Mouse (Mus musculus) c-Kit-positive CD71-negative TER-119-negative erythroid progenitor cells, embryonic 14.5 days (primary cell): ENCODE results near the gene Homer3.

ENCODE experiments used
- DNase-seq: peaks from one replicate; pipeline ENCODE4 v3.0.0-alpha.2; 2013; ENCODE audit warnings: low read depth

The Homer3 gene

GRCm38 (mm10) chr8:70284421-70284820 is 1.8 kb downstream of the Homer3 start:
- DNase-seq: no peak

- no peak for DNase-seq
Measured at GRCm38 (mm10) chr8:70285304-70285703, 2.7 kb downstream of the Homer3 start.

GRCm38 (mm10) chr8:70286737-70287136 is 4.1 kb downstream of the Homer3 start:
- no peak for DNase-seq

GRCm38 (mm10) chr8:70293988-70294405 is 11.4 kb downstream of the Homer3 start:
- no peak for DNase-seq

- no peak for DNase-seq
Measured at GRCm38 (mm10) chr8:70300881-70301280, 18.3 kb downstream of the Homer3 start.

GRCm38 (mm10) chr8:70302358-70302890 is 19.8 kb downstream of the Homer3 start, which contains the start of the genes Ddx49 and Cope:
Gene Ddx49 (minus strand): TSS chr8:70302489.
Gene Cope (plus strand): TSS chr8:70302518.
- peak; percentile 89 for DNase-seq

GRCm38 (mm10) chr8:70302901-70303300 is 20.3 kb downstream of the Homer3 start:
- no peak for DNase-seq

- DNase-seq: peak; percentile 55
Measured at GRCm38 (mm10) chr8:70309311-70309710, 26.7 kb downstream of the Homer3 start.

- no peak for DNase-seq
Measured at GRCm38 (mm10) chr8:70313399-70313798, 30.8 kb downstream of the Homer3 start.

- DNase-seq: peak; percentile 32
Measured at GRCm38 (mm10) chr8:70315624-70316510, 33.2 kb downstream of the Homer3 start, which contains the start of gene Cers1. Gene Cers1 (plus strand): TSS chr8:70315775.

GRCm38 (mm10) chr8:70316511-70317504 is 34.2 kb downstream of the Homer3 start:
- DNase-seq: no peak

GRCm38 (mm10) chr8:70317872-70318271 is 35.2 kb downstream of the Homer3 start:
- DNase-seq: no peak

GRCm38 (mm10) chr8:70323716-70324115 is 41.1 kb downstream of the Homer3 start:
- DNase-seq: no peak

- no peak for DNase-seq
Measured at GRCm38 (mm10) chr8:70327512-70327911, 44.9 kb downstream of the Homer3 start.

- DNase-seq: no peak
Measured at GRCm38 (mm10) chr8:70329124-70329834, 46.7 kb downstream of the Homer3 start, which contains the start of gene Gdf1. Gene Gdf1 (plus strand): TSS chr8:70329817.

- no peak for DNase-seq
Measured at GRCm38 (mm10) chr8:70329835-70330740, 47.5 kb downstream of the Homer3 start.

- DNase-seq: no peak
Measured at GRCm38 (mm10) chr8:70330741-70331364, 48.2 kb downstream of the Homer3 start.

GRCm38 (mm10) chr8:70331526-70331925 is 48.9 kb downstream of the Homer3 start:
- no peak for DNase-seq

- DNase-seq: no peak
Measured at GRCm38 (mm10) chr8:70332070-70332877, 49.6 kb downstream of the Homer3 start.
